Mouse (Mus musculus) lung, postnatal 4 days (tissue): ENCODE measurements at regions not wholly inside any gene's neighbourhood (a gene's known extent, or its start where the extent isn't known, plus 50 kb on each side); places are given as distances from the start of the nearest gene placed in this dataset.
A peak's percentile ranks its signal among the peaks of the same experiment; 100 is the strongest.

Source experiments
- DNase-seq, 2 experiments: peaks; one replicate each; pipeline ENCODE4 v3.0.0; 2021

DNA sequence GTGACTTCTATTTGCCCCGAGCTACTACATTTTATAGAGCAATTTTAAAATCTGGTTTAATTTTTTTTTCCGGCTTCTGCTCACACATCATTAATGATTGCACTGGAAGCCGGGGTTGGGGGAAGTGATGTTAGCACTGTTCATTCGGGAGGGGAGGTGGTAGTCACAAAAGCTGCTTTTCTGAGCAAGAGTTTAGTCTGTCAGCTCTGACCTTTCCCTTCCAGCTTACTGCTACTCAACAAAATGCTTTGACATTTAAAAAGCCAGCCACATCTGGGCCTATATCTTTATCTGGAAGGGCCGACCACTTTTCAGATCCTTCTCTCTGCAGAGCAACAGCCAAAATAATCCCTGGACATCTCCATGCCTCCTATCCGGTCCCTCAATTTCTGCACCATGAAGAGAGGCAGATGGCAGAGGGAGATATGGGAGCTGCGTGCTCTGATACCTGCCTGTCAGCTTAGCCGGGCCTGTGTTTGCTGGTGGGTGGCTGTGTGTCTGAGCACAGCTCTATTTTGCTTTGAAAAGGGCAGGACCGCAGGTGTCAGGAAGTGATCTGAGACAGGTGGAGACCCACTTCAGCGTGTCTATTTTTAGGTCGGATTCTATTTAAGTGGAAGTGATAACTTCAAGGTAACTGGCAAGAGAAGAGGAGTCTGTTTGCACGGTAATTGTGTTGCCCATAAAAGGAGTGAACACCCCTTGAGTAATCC, 63.1 kb downstream of the Kcnf1 start:
- DNase-seq, result no peak

- DNase-seq, result no peak
Observed at GRCm38 (mm10) chr12:17112781-17113464, 63.8 kb downstream of the Kcnf1 start.

- no peak for DNase-seq
Observed at GRCm38 (mm10) chr12:17106220-17106619, 70.5 kb downstream of the Kcnf1 start.

DNA sequence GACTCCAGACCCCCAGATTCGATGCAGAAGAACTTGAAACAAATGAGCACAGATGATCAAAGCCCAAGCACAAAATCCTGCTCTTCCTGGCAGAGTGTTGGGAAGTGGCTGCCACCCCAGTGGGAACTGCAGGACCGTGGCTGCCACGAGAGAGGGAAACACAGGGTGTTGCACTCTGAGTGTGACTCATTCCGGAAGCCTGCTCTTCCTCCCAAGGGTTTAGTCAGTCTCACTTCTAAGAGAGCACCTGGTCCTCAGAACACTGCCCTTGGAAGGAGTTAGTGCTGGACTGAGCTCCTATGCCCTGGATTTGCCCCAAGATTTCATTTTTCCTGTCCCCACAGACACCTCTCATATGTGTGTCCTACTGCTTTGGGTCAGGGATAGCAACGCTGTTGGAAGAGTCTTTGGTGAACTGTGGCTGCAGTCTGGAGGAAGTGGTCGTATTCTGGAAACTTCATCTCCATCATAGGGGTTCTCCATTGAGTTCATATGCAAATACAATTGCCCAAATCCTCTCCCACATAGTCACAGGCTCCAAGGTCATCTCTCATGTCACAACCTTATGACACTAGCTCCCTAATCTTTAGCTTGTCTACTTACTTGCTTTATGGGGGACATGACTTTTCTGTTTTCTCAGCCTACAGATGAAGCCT, 71.5 kb downstream of the Kcnf1 start:
- DNase-seq, result no peak

DNA sequence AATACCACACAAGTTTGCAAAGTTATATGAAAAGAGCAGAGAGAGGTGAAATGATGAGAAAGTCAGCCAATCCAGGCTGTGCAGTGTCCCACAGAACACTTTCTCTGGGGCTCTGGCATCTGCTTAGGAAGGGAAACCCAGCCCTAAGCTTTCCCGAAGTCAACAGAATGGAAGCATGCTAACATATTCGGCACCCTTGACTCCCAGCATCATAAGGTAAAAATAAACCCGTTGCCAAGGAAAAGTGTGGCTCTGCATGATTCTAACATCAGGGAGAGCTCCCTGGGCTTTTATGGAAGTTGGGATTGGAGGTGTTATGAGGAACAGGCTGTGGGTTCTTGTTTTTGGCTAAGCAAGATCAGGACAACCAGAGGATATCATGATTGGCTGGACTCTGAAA, 74.8 kb downstream of the Kcnf1 start:
- DNase-seq, result no peak

- no peak for DNase-seq
Observed at GRCm38 (mm10) chr12:17097800-17098271, 78.9 kb downstream of the Kcnf1 start.

DNA sequence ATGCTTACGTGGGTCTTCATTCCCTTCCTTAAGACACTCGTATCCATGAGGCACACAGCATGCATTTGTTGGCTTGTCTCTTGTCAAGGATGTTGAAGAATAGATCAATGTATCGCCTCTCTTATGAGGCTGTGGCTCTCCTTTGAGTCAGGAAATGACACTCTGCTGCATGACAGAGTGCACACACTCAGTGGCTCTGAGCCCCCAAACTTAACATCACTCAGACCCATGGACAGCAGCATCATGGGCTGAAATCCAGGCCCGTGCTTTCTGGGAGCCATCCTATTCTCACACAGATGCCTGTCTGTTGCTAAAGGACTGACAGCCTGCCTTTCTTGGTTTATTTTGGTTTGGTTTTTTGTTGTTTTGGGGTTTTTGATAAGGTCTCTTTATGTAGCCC, 81.9 kb downstream of the Kcnf1 start:
- peak; percentile 10 to 33 for DNase-seq

GRCm38 (mm10) chr12:17093772-17094171, 82.2 kb upstream of the 2410004P03Rik start:
- peak; percentile 14 to 40 for DNase-seq

DNA sequence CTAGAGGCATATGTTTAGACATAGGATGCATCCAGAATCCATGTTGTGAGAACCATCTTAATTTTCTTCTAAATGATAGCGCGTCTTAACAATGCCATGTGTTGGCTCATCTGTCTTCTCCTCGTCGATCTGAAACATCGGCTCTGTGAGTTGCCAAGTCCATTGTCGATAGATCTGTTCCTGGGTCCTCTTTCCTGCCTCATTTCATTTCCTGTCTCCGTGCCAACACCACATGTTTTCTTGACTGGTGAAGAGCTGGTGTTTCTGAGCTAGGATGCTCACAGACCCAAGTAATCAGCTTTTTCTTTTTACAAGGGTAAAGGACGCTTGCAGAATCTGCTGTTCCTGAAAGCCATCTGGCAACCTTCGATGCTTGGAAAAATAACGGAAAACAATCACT, 79.5 kb upstream of the 2410004P03Rik start:
- no peak for DNase-seq

DNA sequence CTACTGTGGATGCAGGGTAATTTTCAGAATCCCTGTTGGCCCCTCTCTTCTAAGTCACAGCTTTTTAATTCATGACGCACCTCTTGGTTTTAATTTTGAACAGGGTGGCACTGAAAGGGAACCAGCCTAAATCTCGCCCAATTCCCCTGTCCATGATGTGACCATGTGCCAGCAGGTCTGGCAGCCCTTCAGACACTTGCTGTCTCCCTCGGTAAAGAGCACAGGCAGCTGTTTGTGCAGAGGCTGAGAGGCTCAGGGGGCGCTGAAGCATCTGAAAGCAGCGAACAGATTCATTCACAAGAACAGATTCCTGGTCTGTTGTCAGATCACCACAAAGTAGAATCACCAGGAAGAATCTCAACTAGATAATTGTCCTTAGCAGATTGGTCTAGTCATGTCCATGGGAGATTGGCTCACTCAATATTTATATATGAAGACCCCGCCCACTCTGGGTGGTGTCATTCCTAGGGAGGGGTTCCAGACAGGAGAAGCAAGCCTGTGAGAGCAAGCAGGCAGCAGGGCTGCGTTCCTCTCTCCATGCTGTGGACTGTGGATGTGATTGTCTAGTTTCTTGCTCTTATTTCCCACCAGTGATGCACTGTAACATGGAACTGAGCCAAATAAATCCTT, 78.3 kb upstream of the 2410004P03Rik start:
- DNase-seq, result no peak

DNA sequence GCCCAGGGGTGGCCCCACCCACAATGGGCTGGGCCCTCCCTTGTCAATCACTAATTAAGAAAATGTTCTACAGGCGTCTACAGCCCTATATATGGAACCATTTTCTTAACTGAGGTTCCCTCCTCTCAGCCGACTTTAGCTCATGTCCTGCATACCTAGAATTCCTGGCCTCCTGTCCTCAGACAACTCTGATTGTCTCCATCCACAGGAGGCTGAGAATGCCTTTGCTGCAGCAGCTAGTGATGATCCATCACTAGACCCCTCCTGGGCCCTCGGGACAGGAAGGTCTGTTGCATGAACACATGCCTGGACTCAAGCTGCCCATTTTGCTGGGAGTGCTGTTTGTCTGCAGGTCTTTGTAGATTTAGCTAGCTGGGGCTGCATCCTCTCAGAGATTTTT, 75.9 kb upstream of the 2410004P03Rik start:
- DNase-seq, result no peak

DNA sequence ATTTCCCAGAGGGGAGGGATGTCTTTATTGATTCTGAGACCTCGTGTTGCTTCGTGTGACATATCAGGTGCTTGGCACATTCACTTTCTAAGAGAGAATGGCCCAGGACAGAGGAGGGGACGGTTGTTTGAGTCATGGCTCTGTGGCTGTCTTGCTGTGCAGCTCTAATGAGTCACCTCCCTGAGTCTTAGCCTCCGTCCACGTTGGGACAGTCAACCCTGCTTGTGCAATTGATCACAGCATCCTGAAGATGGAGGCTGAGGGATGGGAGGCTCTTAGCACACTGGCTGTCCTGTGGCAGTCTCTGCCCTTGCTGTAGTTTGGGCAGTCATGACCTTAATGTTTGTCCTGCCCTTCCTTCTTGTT, 73.7 kb upstream of the 2410004P03Rik start:
- no peak for DNase-seq

GRCm38 (mm10) chr12:17084499-17085208, 73.1 kb upstream of the 2410004P03Rik start:
- no peak for DNase-seq

DNA sequence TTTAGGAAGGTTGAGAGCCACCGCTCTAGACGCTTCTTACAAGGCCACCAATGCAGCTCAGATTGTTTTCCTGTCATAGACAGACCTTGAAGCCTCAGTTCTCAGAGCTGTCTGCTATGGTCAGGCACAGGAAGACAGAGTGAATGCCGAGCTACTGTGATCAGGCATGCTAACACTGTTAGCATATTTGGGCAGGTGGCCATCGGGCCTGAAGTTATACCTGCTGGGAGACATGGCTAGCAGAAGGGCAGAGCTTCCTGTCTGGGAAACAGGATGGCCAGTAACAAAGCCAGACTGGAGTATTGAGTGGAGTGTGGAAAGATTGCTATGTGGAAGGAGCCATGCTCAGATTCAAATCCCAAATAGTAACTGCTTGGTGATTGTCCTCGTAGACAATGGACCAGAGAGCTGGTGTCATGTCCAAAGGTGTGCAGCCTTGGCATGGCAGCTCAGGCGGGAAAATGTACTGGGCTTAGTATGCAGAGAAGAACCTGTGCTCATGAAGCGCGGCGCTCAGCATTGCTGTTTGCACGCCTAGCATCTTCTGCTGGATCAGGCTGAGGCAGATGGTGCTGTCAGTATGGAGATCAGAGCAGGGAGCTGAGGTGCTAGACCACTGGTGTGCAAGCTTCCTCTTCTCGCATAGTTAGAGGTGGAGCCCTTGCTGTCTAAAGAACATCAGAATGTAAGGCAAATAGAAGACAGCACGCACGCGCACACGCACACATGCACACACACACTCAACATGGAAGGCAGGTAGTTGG, 60.3 kb upstream of the 2410004P03Rik start:
- no peak for DNase-seq

DNA sequence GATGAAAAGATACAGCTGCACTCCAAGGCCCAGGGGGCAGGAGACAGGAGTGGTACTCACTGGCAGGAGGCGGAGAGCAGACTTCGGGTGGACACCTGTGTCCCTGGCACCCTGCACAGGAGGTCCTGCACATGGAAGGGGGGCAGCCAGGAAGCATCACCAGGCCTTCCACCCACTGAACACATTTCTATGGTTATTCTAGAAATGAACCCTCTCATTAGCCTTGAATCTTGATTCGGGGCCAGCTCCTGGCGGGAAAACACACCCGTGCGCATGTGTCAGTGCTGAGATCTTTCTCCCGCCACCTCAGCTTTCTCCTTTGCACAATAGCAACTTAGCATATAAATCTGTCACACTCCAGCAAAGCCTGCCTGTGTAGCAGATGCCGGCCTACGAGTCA, 58.3 kb upstream of the 2410004P03Rik start:
- no peak for DNase-seq

DNA sequence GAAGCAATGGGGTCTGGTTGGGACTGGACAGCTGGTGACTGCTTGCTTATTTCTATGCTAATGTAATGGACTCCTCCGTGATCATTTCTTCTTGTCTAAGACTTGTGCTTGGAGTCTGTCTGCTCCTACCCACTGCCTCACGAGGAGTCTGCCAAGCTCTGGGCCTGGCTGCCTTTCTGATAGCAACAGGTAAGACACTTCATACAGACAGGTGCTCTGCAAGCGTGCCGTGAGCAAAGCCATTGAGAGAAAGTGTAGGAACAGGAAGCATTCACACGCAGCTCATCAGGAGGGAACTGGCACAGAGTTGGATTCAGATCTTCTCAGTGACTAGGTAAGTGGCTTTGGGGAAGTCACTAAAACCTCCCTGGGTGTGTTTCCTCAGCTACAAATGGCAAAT, 57.6 kb upstream of the 2410004P03Rik start:
- DNase-seq, result no peak

GRCm38 (mm10) chr12:17063920-17064319, 52.4 kb upstream of the 2410004P03Rik start:
- no peak for DNase-seq
